Mouse (Mus musculus): Measurements from ENCODE around the gene Lyrm4. TPM values are rescaled to one million over a fixed set of nuclear protein-coding genes. Genes with fewer than 3 reads are reported as not detected.

Gene Lyrm4
- polyA plus RNA-seq, 1 experiment = 8.9 TPM

- H3K27ac ChIP-seq (ENCODE audit: control insufficient read depth, insufficient read depth, low read depth, low read length, poor library complexity) = no peak overlapping the region
- H3K4me1 ChIP-seq (ENCODE audit: control insufficient read depth, insufficient read depth, low read length) = no peaks in the 10 kb centered on the region
- TF ChIP-seq POLR2A (IDR thresholded peaks at IDR 0.05; ENCODE audit: borderline replicate concordance, control insufficient read depth, low read depth, low read length) (no peak), CTCF (IDR thresholded peaks at IDR 0.05; ENCODE audit: control insufficient read depth, insufficient read depth, low read length) (no peak)
- no peak overlapping the region for H3K4me3 ChIP-seq (replicated peaks; ENCODE audit: control insufficient read depth, low read depth, low read length)
- WGBS = 35% methylated on average over 9 of the region's 9 CpGs
Measured at GRCm38 (mm10) chr13:35969829-35970228, 147.5 kb downstream of the Lyrm4 start.

- no peaks in the 10 kb centered on the region for H3K4me1 ChIP-seq (ENCODE audit: control insufficient read depth, insufficient read depth, low read length)
- H3K4me3 ChIP-seq (replicated peaks; ENCODE audit: control insufficient read depth, low read depth, low read length) = no peak overlapping the region
- 3% methylated on average over 18 of the region's 18 CpGs for WGBS
- H3K27ac ChIP-seq (ENCODE audit: control insufficient read depth, insufficient read depth, low read depth, low read length, poor library complexity) = no peak overlapping the region
- no peak for TF ChIP-seq CTCF (IDR thresholded peaks at IDR 0.05; ENCODE audit: control insufficient read depth, insufficient read depth, low read length)
- no peak for TF ChIP-seq POLR2A (IDR thresholded peaks at IDR 0.05; ENCODE audit: borderline replicate concordance, control insufficient read depth, low read depth, low read length)
Measured at GRCm38 (mm10) chr13:35969431-35969721, 147.9 kb downstream of the Lyrm4 start.

DNA sequence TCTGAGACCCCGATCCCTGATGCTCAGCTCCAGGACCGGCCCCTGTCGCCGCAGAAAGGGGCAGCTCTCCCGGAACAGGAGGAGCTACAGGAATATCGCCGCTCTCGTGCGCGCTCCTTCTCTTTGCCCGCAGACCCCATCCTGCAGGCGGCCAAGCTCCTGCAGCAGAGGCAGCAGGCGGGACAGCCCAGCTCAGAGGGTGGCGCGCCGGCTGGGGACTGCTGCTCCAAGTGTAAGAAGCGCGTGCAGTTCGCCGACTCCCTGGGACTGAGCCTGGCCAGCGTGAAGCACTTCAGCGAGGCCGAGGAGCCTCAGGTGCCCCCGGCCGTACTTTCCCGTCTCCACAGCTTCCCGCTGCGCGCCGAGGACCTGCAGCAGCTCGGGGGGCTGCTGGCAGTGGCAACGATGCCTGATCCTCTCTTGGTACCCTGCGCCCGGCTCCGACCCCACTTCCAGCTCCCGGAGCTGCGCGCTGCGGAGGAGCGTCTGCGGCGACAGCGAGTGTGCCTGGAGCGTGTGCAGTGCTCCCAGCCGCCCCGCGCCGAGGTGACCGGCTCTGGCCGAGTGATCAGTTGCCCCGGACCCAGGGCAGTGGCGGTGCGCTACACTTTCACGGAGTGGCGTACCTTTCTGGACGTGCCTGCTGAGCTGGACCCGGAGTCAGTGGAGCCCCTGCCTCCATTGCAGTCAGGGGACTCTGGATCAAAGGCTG, 148.5 kb downstream of the Lyrm4 start:
- Histone ChIP-seq H3K4me1 (ENCODE audit: control insufficient read depth, insufficient read depth, low read length) (no peaks in the 10 kb centered on the region), H3K27ac (ENCODE audit: control insufficient read depth, insufficient read depth, low read depth, low read length, poor library complexity) (no peak overlapping the region), H3K4me3 (replicated peaks; ENCODE audit: control insufficient read depth, low read depth, low read length) (no peak overlapping the region)
- 1% methylated on average over 57 of the region's 57 CpGs for WGBS
- no peak for TF ChIP-seq POLR2A (IDR thresholded peaks at IDR 0.05; ENCODE audit: borderline replicate concordance, control insufficient read depth, low read depth, low read length)
- no peak for TF ChIP-seq CTCF (IDR thresholded peaks at IDR 0.05; ENCODE audit: control insufficient read depth, insufficient read depth, low read length)

DNA sequence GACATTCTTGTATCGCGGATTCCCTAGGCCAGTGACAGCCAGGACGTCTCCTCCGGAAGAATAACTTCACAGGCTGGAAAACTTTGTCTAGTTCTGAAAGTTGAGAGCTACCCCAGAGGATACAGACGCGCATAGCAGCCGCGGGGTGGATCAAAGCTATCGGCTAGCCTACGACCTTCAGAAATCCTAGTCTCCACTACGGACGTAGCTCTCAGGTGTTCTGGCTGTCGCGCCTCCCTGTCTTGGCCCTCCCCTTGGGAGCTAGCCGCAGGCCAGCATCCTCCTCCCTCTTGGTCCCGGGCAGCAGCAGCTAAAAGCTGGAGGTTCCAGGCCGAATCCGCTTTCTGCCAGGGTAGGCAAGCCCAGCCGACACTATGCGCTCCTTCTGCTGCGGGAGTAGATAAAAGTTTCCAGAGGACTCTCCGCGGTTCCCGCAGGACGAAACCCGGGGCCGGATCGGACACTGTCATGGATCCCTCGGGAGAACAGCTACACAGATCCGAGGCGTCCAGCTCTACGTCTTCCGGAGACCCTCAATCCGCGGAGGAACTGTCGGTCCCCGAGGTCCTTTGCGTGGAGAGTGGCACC, 149.1 kb downstream of the Lyrm4 start:
- Histone ChIP-seq H3K27ac (ENCODE audit: control insufficient read depth, insufficient read depth, low read depth, low read length, poor library complexity) (no peak overlapping the region), H3K4me3 (replicated peaks; ENCODE audit: control insufficient read depth, low read depth, low read length) (no peak overlapping the region), H3K4me1 (ENCODE audit: control insufficient read depth, insufficient read depth, low read length) (no peaks in the 10 kb centered on the region)
- WGBS = 1% methylated on average over 38 of the region's 38 CpGs
- TF ChIP-seq CTCF (IDR thresholded peaks at IDR 0.05; ENCODE audit: control insufficient read depth, insufficient read depth, low read length) = no peak

DNA sequence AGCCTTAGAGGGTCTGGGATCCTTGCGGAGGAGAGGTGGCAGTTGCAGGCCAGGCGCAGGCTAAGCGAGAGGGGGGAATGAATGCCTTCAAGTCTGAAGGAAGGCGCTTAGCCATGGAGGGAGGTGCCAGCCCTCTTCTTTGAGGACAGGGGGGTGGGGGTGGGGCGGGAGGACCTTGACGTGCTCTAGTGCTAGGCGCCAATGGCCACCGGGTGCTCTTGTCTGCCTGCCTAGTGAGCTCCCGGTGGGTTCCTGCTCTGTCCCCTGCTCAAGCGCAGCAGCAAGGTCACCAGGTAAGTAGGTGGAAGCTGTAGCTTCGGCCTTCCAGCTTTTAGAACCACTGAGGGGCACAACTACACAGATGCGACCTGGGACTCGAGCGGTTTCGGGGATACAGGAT, 149.6 kb downstream of the Lyrm4 start:
- Histone ChIP-seq H3K4me3 (replicated peaks; ENCODE audit: control insufficient read depth, low read depth, low read length) (no peak overlapping the region), H3K4me1 (ENCODE audit: control insufficient read depth, insufficient read depth, low read length) (no peaks in the 10 kb centered on the region), H3K27ac (ENCODE audit: control insufficient read depth, insufficient read depth, low read depth, low read length, poor library complexity) (no peak overlapping the region)
- TF ChIP-seq CTCF (IDR thresholded peaks at IDR 0.05; ENCODE audit: control insufficient read depth, insufficient read depth, low read length) (no peak), POLR2A (IDR thresholded peaks at IDR 0.05; ENCODE audit: borderline replicate concordance, control insufficient read depth, low read depth, low read length) (no peak)
- 25% methylated on average over 15 of the region's 15 CpGs for WGBS

GRCm38 (mm10) chr13:35963583-35963982, 153.7 kb downstream of the Lyrm4 start:
- TF ChIP-seq POLR2A (IDR thresholded peaks at IDR 0.05; ENCODE audit: borderline replicate concordance, control insufficient read depth, low read depth, low read length) (no peak), CTCF (IDR thresholded peaks at IDR 0.05; ENCODE audit: control insufficient read depth, insufficient read depth, low read length) (no peak)
- H3K4me3 ChIP-seq (replicated peaks; ENCODE audit: control insufficient read depth, low read depth, low read length) = no peak overlapping the region
- H3K27ac ChIP-seq (ENCODE audit: control insufficient read depth, insufficient read depth, low read depth, low read length, poor library complexity) = no peak overlapping the region
- no peaks in the 10 kb centered on the region for H3K4me1 ChIP-seq (ENCODE audit: control insufficient read depth, insufficient read depth, low read length)
- 73% methylated on average over 4 of the region's 4 CpGs for WGBS

- TF ChIP-seq POLR2A (IDR thresholded peaks at IDR 0.05; ENCODE audit: borderline replicate concordance, control insufficient read depth, low read depth, low read length) (no peak), CTCF (IDR thresholded peaks at IDR 0.05; ENCODE audit: control insufficient read depth, insufficient read depth, low read length) (no peak)
- no peak overlapping the region for H3K4me3 ChIP-seq (replicated peaks; ENCODE audit: control insufficient read depth, low read depth, low read length)
- 76% methylated on average over 12 of the region's 12 CpGs for WGBS
- no peak overlapping the region for H3K27ac ChIP-seq (ENCODE audit: control insufficient read depth, insufficient read depth, low read depth, low read length, poor library complexity)
- no peaks in the 10 kb centered on the region for H3K4me1 ChIP-seq (ENCODE audit: control insufficient read depth, insufficient read depth, low read length)
Measured at GRCm38 (mm10) chr13:35959391-35960067, 157.8 kb downstream of the Lyrm4 start.

DNA sequence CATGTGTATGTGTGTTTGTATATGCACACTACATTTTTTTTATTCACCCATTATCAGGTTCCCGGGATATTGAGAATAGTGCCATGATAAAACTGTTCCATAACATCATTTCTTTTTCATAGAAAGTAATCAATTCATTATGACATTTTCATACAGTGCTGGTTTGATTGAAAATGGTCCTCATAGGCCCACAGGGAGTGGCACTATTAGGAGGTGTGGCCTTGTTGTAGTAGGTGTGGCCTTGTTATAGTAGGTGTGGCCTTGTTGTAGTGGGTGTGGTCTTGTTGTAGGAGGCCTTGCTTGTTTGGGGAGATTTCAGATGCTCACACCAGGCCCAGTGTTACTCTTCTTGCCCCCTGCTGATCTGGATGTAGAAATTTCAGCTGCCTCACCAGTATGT, 158.8 kb downstream of the Lyrm4 start, which contains the start of gene Ppp1r3g:
Gene Ppp1r3g, plus strand, starts transcription at position 301 of the 400 bp plus-strand sequence.
- TF ChIP-seq POLR2A (IDR thresholded peaks at IDR 0.05; ENCODE audit: borderline replicate concordance, control insufficient read depth, low read depth, low read length) (no peak), CTCF (IDR thresholded peaks at IDR 0.05; ENCODE audit: control insufficient read depth, insufficient read depth, low read length) (no peak)
- Histone ChIP-seq H3K4me1 (ENCODE audit: control insufficient read depth, insufficient read depth, low read length) (no peaks in the 10 kb centered on the region), H3K4me3 (replicated peaks; ENCODE audit: control insufficient read depth, low read depth, low read length) (no peak within 1 kb of the TSS), H3K27ac (ENCODE audit: control insufficient read depth, insufficient read depth, low read depth, low read length, poor library complexity) (no peak within 1 kb of the TSS)
- 97% methylated on average over 1 of the region's 1 CpGs for WGBS

All from bone marrow, adult 2 months (tissue).